Mouse (Mus musculus) hindbrain, embryonic 13.5 days (tissue): ENCODE data around the gene Sept14. TPM values are rescaled to one million over a fixed set of nuclear protein-coding genes. Genes with fewer than 3 reads are reported as not detected.

Experiments
- ATAC-seq: fragments of 200-750 bp; cut with Nextera tagmentation; 2 replicates; pipeline ENCODE4 v1.8.0; 2017; ENCODE audit warnings: moderate TSS enrichment; ENCODE audit not compliant: low FRiP score
- H3K27ac ChIP-seq: fragments of 300-500 bp; sonication (generic); 2 replicates; pipeline ENCODE4 v1.5.1; 2015; ENCODE audit warnings: inconsistent platforms, mild to moderate bottlenecking, moderate library complexity
- H3K27me3 ChIP-seq: fragments of 300-500 bp; sonication (generic); 2 replicates; pipeline ENCODE4 v1.6.1; 2015; ENCODE audit warnings: mild to moderate bottlenecking, inconsistent platforms
- H3K36me3 ChIP-seq: fragments of 300-500 bp; sonication (generic); 2 replicates; pipeline ENCODE4 v1.6.1; 2015; ENCODE audit warnings: mild to moderate bottlenecking, inconsistent platforms
- H3K4me1 ChIP-seq: fragments of 300-500 bp; sonication (generic); replicated peaks from 2 replicates; pipeline ENCODE4 v1.6.1; 2015; ENCODE audit warnings: inconsistent platforms
- H3K4me2 ChIP-seq: fragments of 300-500 bp; sonication (generic); 2 replicates; pipeline ENCODE4 v1.6.1; 2015; ENCODE audit warnings: inconsistent platforms, mild to moderate bottlenecking, moderate library complexity
- H3K4me3 ChIP-seq: fragments of 300-500 bp; sonication (generic); 2 replicates; pipeline ENCODE4 v1.5.1; 2015; ENCODE audit warnings: mild to moderate bottlenecking, inconsistent platforms
- H3K9ac ChIP-seq: fragments of 300-500 bp; sonication (generic); 2 replicates; pipeline ENCODE4 v1.6.1; 2015; ENCODE audit warnings: mild to moderate bottlenecking, inconsistent platforms
- H3K9me3 ChIP-seq: fragments of 300-500 bp; sonication (generic); 2 replicates; pipeline ENCODE4 v1.6.1; 2016; ENCODE audit warnings: inconsistent platforms
- WGBS: fragments of 180-500 bp; shearing (Covaris S2); methylation state at CpG from one replicate; pipeline ENCODE4 v1.1.7; 2015; 5-methylcytosine and 5-hydroxymethylcytosine counted together
- polyA plus RNA-seq: library from polyadenylated mRNA; unstranded; fragments of >200 nt; fragmentation: Nextera tagmentation; extraction: Ambion mirVana; gene quantifications from 2 replicates; pipeline ENCODE4 v1.2.1, GENCODE M21; 2015

Sept14 gene
- polyA plus RNA-seq, 1 experiment from 2014 or later = not detected

GRCm38 (mm10) chr5:129666271-129666909, 41.9 kb downstream of the Sept14 start:
- Histone ChIP-seq H3K27me3 (no peaks in the 10 kb centered on the region), H3K9me3 (no peaks in the 10 kb centered on the region), H3K36me3 (no peaks in the 10 kb centered on the region), H3K4me3 (no peak overlapping the region), H3K27ac (no peak overlapping the region), H3K9ac (no peak overlapping the region), H3K4me2 (no peak overlapping the region), H3K4me1 (peaks cover 13% of the 10 kb centered on the region)
- no peak for ATAC-seq
- WGBS = 95% methylated on average over 10 of the region's 10 CpGs

- Histone ChIP-seq H3K9me3 (no peaks in the 10 kb centered on the region), H3K36me3 (peaks cover 20% of the 10 kb centered on the region), H3K4me3 (no peak overlapping the region), H3K27me3 (no peaks in the 10 kb centered on the region), H3K27ac (no peak overlapping the region), H3K4me1 (peaks cover 9% of the 10 kb centered on the region), H3K4me2 (no peak overlapping the region), H3K9ac (no peak overlapping the region)
- no peak for ATAC-seq
- 92% methylated on average over 5 of the region's 5 CpGs for WGBS
Measured at GRCm38 (mm10) chr5:129664090-129664489, 44.2 kb downstream of the Sept14 start.

- H3K27ac ChIP-seq = no peak overlapping the region
- no peak for ATAC-seq
- H3K27me3 ChIP-seq = no peaks in the 10 kb centered on the region
- 93% methylated on average over 15 of the region's 15 CpGs for WGBS
- no peaks in the 10 kb centered on the region for H3K4me1 ChIP-seq
- H3K9ac ChIP-seq = no peak overlapping the region
- peaks cover 65% of the 10 kb centered on the region for H3K36me3 ChIP-seq
- no peak overlapping the region for H3K4me3 ChIP-seq
- no peaks in the 10 kb centered on the region for H3K9me3 ChIP-seq
- no peak overlapping the region for H3K4me2 ChIP-seq
Measured at GRCm38 (mm10) chr5:129657931-129658330, 50.4 kb downstream of the Sept14 start.

GRCm38 (mm10) chr5:129657016-129657415, 51.3 kb downstream of the Sept14 start:
- no peak overlapping the region for H3K27ac ChIP-seq
- H3K27me3 ChIP-seq = no peaks in the 10 kb centered on the region
- no peak overlapping the region for H3K9ac ChIP-seq
- WGBS = 96% methylated on average over 10 of the region's 10 CpGs
- ATAC-seq = no peak
- H3K4me2 ChIP-seq = no peak overlapping the region
- H3K36me3 ChIP-seq = peaks cover 70% of the 10 kb centered on the region
- no peak overlapping the region for H3K4me3 ChIP-seq
- H3K4me1 ChIP-seq = no peaks in the 10 kb centered on the region
- no peaks in the 10 kb centered on the region for H3K9me3 ChIP-seq

GRCm38 (mm10) chr5:129650858-129651257, 57.5 kb downstream of the Sept14 start:
- 89% methylated on average over 5 of the region's 5 CpGs for WGBS
- Histone ChIP-seq H3K9ac (no peak overlapping the region), H3K4me1 (no peaks in the 10 kb centered on the region), H3K27me3 (no peaks in the 10 kb centered on the region), H3K9me3 (no peaks in the 10 kb centered on the region), H3K36me3 (peaks cover 24% of the 10 kb centered on the region), H3K4me2 (no peak overlapping the region), H3K4me3 (no peak overlapping the region), H3K27ac (no peak overlapping the region)
- ATAC-seq = no peak

Other genes starting within 250 kb of the Sept14 start
- 49.7 and 56.5 TPM in 2 replicates for gene Sfswap, start 207.3 kb downstream of the Sept14 start, polyA plus RNA-seq
- 5.2 and 7.5 TPM in 2 replicates for gene Mmp17, start 124.3 kb downstream of the Sept14 start, polyA plus RNA-seq
- 8.2 and 8.7 TPM in 2 replicates for gene Zfp11, start 38.4 kb downstream of the Sept14 start, polyA plus RNA-seq
- gene Mrps17, start 7.0 kb upstream of the Sept14 start, polyA plus RNA-seq = 168 and 174 TPM in 2 replicates
- 89.1 and 95.3 TPM in 2 replicates for gene Nipsnap2, start 16.6 kb upstream of the Sept14 start, polyA plus RNA-seq
- gene Psph, start 78.9 kb upstream of the Sept14 start, polyA plus RNA-seq = 34.3 and 38.5 TPM in 2 replicates
- gene Sumf2, start 138.5 kb upstream of the Sept14 start, polyA plus RNA-seq = 31.7 and 37.8 TPM in 2 replicates
- gene Chchd2, start 179.0 kb upstream of the Sept14 start, polyA plus RNA-seq = 858 and 885 TPM in 2 replicates
- gene Zbed5, start 187.2 kb upstream of the Sept14 start, polyA plus RNA-seq = 14.6 and 15.1 TPM in 2 replicates
- 0.30 and 0.40 TPM in 2 replicates for gene Phkg1, start 190.0 kb upstream of the Sept14 start, polyA plus RNA-seq
- 7.4 and 7.7 TPM in 2 replicates for gene Nupr1l, start 200.0 kb upstream of the Sept14 start, polyA plus RNA-seq
- 31.1 and 32.5 TPM in 2 replicates for gene Vkorc1l1, start 233.5 kb upstream of the Sept14 start, polyA plus RNA-seq